Mouse (Mus musculus): ENCODE results near the gene Kctd6. TPM values are rescaled to one million over a fixed set of nuclear protein-coding genes. Genes with fewer than 3 reads are reported as not detected.

Kctd6 gene
- polyA plus RNA-seq, 2 experiments = 3.4 to 3.6 TPM

- Histone ChIP-seq H3K36me3 (replicated peaks; ENCODE audit: control insufficient read depth, insufficient read depth, low read depth) (no peaks in the 10 kb centered on the region), H3K27ac (no peak overlapping the region), H3K27me3 (ENCODE audit: control insufficient read depth, insufficient read depth, low read length) (no peaks in the 10 kb centered on the region), H3K9ac (replicated peaks) (no peak overlapping the region), H3K9me3 (ENCODE audit: control insufficient read depth, low read length) (no peaks in the 10 kb centered on the region), H3K4me3 (ENCODE audit: insufficient read depth in 1 of 2, low read depth in 2 of 2, low read length in 2 of 2) (no peak overlapping the region), H3K4me1 (replicated peaks; ENCODE audit: control insufficient read depth in 2 of 2, insufficient read depth in 2 of 2, low read length in 1 of 2) (peaks cover 10 to 11% of the 10 kb centered on the region in 2 experiments), H3K4me2 (ENCODE audit: low read depth) (no peak overlapping the region)
- 63% methylated on average over 2 of the region's 2 CpGs for WGBS (ENCODE audit: insufficient replicate concordance)
- ATAC-seq (ENCODE audit: insufficient read depth) (no peak), DNase-seq (ENCODE audit: low read depth in 3 of 3, low spot score in 3 of 3) (no peak)
- no peak for TF ChIP-seq CTCF (IDR thresholded peaks at IDR 0.05; ENCODE audit: low read depth)
- no peak for TF ChIP-seq EP300 (IDR thresholded peaks at IDR 0.05; ENCODE audit: low read depth)
These were observed 944 bp upstream of the Kctd6 start for GRCm38 (mm10) chr14:8212996-8213395.

- H3K4me2 ChIP-seq (ENCODE audit: low read depth) = peak overlapping the region; percentile 99
- H3K9me3 ChIP-seq (ENCODE audit: control insufficient read depth, low read length) = no peaks in the 10 kb centered on the region
- peak overlapping the region; percentile 94 for H3K9ac ChIP-seq (replicated peaks)
- no peaks in the 10 kb centered on the region for H3K36me3 ChIP-seq (replicated peaks; ENCODE audit: control insufficient read depth, insufficient read depth, low read depth)
- 2% methylated on average over 62 of the region's 63 CpGs for WGBS (ENCODE audit: insufficient replicate concordance)
- DNase-seq (ENCODE audit: low read depth in 3 of 3, low spot score in 3 of 3) (peak in 2 of 3 experiments; percentile 23 to 41), ATAC-seq (ENCODE audit: insufficient read depth) (peak; percentile 79)
- H3K27ac ChIP-seq = peak overlapping the region; percentile 46
- TF ChIP-seq EP300 (IDR thresholded peaks at IDR 0.05; ENCODE audit: low read depth) = no peak
- 0 out of 2 replicates have a peak, but pooled peaks have one; percentile 9 for TF ChIP-seq CTCF (IDR thresholded peaks at IDR 0.05; ENCODE audit: low read depth)
- H3K27me3 ChIP-seq (ENCODE audit: control insufficient read depth, insufficient read depth, low read length) = no peaks in the 10 kb centered on the region
- H3K4me1 ChIP-seq (replicated peaks; ENCODE audit: control insufficient read depth in 2 of 2, insufficient read depth in 2 of 2, low read length in 1 of 2) = peaks cover 10 to 11% of the 10 kb centered on the region in 2 experiments
- H3K4me3 ChIP-seq (ENCODE audit: insufficient read depth in 1 of 2, low read depth in 2 of 2, low read length in 2 of 2) = peak overlapping the region; percentile 83 to 90
These were observed 613 bp downstream of the Kctd6 start for GRCm38 (mm10) chr14:8214299-8215207.

- peak overlapping the region; percentile 94 for H3K9ac ChIP-seq (replicated peaks)
- ATAC-seq (ENCODE audit: insufficient read depth) (no peak), DNase-seq (ENCODE audit: low read depth in 3 of 3, low spot score in 3 of 3) (peak in 1 of 3 experiments; percentile 11)
- TF ChIP-seq EP300 (IDR thresholded peaks at IDR 0.05; ENCODE audit: low read depth) (no peak), CTCF (IDR thresholded peaks at IDR 0.05; ENCODE audit: low read depth) (peak; percentile 19; the same call in 1 of the 2 replicates)
- H3K9me3 ChIP-seq (ENCODE audit: control insufficient read depth, low read length) = no peaks in the 10 kb centered on the region
- H3K4me2 ChIP-seq (ENCODE audit: low read depth) = peak overlapping the region; percentile 99
- WGBS (ENCODE audit: insufficient replicate concordance) = 16% methylated on average over 21 of the region's 21 CpGs
- H3K27ac ChIP-seq = no peak overlapping the region
- no peaks in the 10 kb centered on the region for H3K36me3 ChIP-seq (replicated peaks; ENCODE audit: control insufficient read depth, insufficient read depth, low read depth)
- peak overlapping the region; percentile 46 to 83 for H3K4me3 ChIP-seq (ENCODE audit: insufficient read depth in 1 of 2, low read depth in 2 of 2, low read length in 2 of 2)
- H3K27me3 ChIP-seq (ENCODE audit: control insufficient read depth, insufficient read depth, low read length) = no peaks in the 10 kb centered on the region
- H3K4me1 ChIP-seq (replicated peaks; ENCODE audit: control insufficient read depth in 2 of 2, insufficient read depth in 2 of 2, low read length in 1 of 2) = peaks cover 10 to 11% of the 10 kb centered on the region in 2 experiments
These were observed 1.4 kb downstream of the Kctd6 start for GRCm38 (mm10) chr14:8215208-8215778.

GRCm38 (mm10) chr14:8216100-8216499, 2.2 kb downstream of the Kctd6 start:
- WGBS (ENCODE audit: insufficient replicate concordance) = 44% methylated on average over 5 of the region's 5 CpGs
- Histone ChIP-seq H3K9ac (replicated peaks) (no peak overlapping the region), H3K9me3 (ENCODE audit: control insufficient read depth, low read length) (no peaks in the 10 kb centered on the region), H3K4me3 (ENCODE audit: insufficient read depth in 1 of 2, low read depth in 2 of 2, low read length in 2 of 2) (no peak overlapping the region), H3K27ac (no peak overlapping the region), H3K4me1 (replicated peaks; ENCODE audit: control insufficient read depth in 2 of 2, insufficient read depth in 2 of 2, low read length in 1 of 2) (peaks cover 13 to 14% of the 10 kb centered on the region in 2 experiments), H3K36me3 (replicated peaks; ENCODE audit: control insufficient read depth, insufficient read depth, low read depth) (no peaks in the 10 kb centered on the region), H3K27me3 (ENCODE audit: control insufficient read depth, insufficient read depth, low read length) (no peaks in the 10 kb centered on the region), H3K4me2 (ENCODE audit: low read depth) (peak overlapping the region; percentile 99)
- peak in 1 of 3 experiments; percentile 14 for DNase-seq (ENCODE audit: low read depth in 3 of 3, low spot score in 3 of 3)
- no peak for ATAC-seq (ENCODE audit: insufficient read depth)
- TF ChIP-seq CTCF (IDR thresholded peaks at IDR 0.05; ENCODE audit: low read depth) (no peak), EP300 (IDR thresholded peaks at IDR 0.05; ENCODE audit: low read depth) (no peak)

GRCm38 (mm10) chr14:8218238-8218637, 4.3 kb downstream of the Kctd6 start:
- WGBS (ENCODE audit: insufficient replicate concordance) = 64% methylated on average over 7 of the region's 7 CpGs
- no peak overlapping the region for H3K27ac ChIP-seq
- no peak for ATAC-seq (ENCODE audit: insufficient read depth)
- H3K4me3 ChIP-seq (ENCODE audit: insufficient read depth in 1 of 2, low read depth in 2 of 2, low read length in 2 of 2) = no peak overlapping the region
- TF ChIP-seq CTCF (IDR thresholded peaks at IDR 0.05; ENCODE audit: low read depth) (no peak), EP300 (IDR thresholded peaks at IDR 0.05; ENCODE audit: low read depth) (no peak)
- no peaks in the 10 kb centered on the region for H3K36me3 ChIP-seq (replicated peaks; ENCODE audit: control insufficient read depth, insufficient read depth, low read depth)
- H3K9me3 ChIP-seq (ENCODE audit: control insufficient read depth, low read length) = no peaks in the 10 kb centered on the region
- H3K4me2 ChIP-seq (ENCODE audit: low read depth) = no peak overlapping the region
- peaks cover 14 to 16% of the 10 kb centered on the region in 2 experiments for H3K4me1 ChIP-seq (replicated peaks; ENCODE audit: control insufficient read depth in 2 of 2, insufficient read depth in 2 of 2, low read length in 1 of 2)
- H3K27me3 ChIP-seq (ENCODE audit: control insufficient read depth, insufficient read depth, low read length) = no peaks in the 10 kb centered on the region
- DNase-seq (ENCODE audit: low read depth in 3 of 3, low spot score in 3 of 3) = no peak
- no peak overlapping the region for H3K9ac ChIP-seq (replicated peaks)

Data from liver, embryonic 14.5 days (tissue).